Comparison of ENCODE assay signal across 22 mouse cellular contexts in the genomic region with DNA sequence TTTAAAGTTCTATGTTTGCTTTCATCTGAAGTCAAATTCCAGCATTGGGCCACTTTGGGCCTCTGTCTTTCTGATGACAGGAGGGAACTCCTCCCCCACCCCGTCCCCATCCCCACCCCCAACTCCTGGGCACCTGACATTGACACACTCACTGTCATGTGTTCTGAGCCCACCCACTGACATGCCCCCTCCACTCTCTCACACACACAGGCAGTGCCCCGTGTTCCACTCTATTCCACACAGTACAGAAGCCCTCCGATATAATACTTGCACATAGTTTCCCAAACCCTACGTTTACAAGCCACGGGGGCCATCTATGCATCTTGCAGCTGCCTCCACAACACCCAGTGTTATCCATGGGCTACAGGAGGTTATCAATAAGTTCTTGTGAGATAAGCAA. TPM values are rescaled to one million over a fixed set of nuclear protein-coding genes. Genes with fewer than 3 reads are reported as not detected.
A peak's percentile ranks its signal among the peaks of the same experiment; 100 is the strongest.
DNase-seq lines count a peak whose midpoint lies in the region; ATAC-seq and TF ChIP-seq lines count a peak whose summit lies in the region.
"Had no signal": no experiment of that assay in that cellular context is flagged by ENCODE, and none has a peak within 500 bp of the region (broad histone marks: within the 10 kb centered on the region; RNA-seq: fewer than 3 reads in every experiment).

No protein-coding gene starts in this region.

- H3K27me3 ChIP-seq in hindbrain, embryonic 12.5 days = no peaks in the 10 kb centered on the region
- no peaks in the 10 kb centered on the region for H3K27me3 ChIP-seq in hindbrain, postnatal 0 days (ENCODE audit: insufficient read depth, low read length)
- H3K27me3 ChIP-seq in midbrain, embryonic 13.5 days = no peaks in the 10 kb centered on the region
- H3K27me3 ChIP-seq in midbrain, postnatal 0 days (ENCODE audit: insufficient read depth, low read length) = no peaks in the 10 kb centered on the region
- no peaks in the 10 kb centered on the region for H3K27me3 ChIP-seq in forebrain, embryonic 15.5 days
- H3K27me3 ChIP-seq: embryonic facial prominence, embryonic 12.5 days; Patski had no signal

- no peaks in the 10 kb centered on the region for H3K9me3 ChIP-seq in hindbrain, embryonic 12.5 days (replicated peaks)
- H3K9me3 ChIP-seq in hindbrain, postnatal 0 days (ENCODE audit: low read length) = no peaks in the 10 kb centered on the region
- no peaks in the 10 kb centered on the region for H3K9me3 ChIP-seq in midbrain, embryonic 13.5 days
- H3K9me3 ChIP-seq in midbrain, postnatal 0 days (ENCODE audit: low read length) = no peaks in the 10 kb centered on the region
- H3K9me3 ChIP-seq in forebrain, embryonic 15.5 days = no peaks in the 10 kb centered on the region
- H3K9me3 ChIP-seq: embryonic facial prominence, embryonic 12.5 days; limb, embryonic 10.5 days had no signal

- DNase-seq in hindbrain, postnatal 0 days (ENCODE audit: low spot score) = no peak
- DNase-seq in midbrain, postnatal 0 days (ENCODE audit: low spot score) = no peak
- DNase-seq in cerebellum, adult 8-10 months = no peak
- DNase-seq in cerebellum, postnatal 10 days = no peak
- DNase-seq: adrenal gland, postnatal 14 days; B cell, adult 2 months; cerebellum, adult 11-12 months; heart, adult 2 months; lung, adult 18-20 months; lung, postnatal 4 days; right cerebral cortex, adult 18-20 months had no signal

- 0 out of 2 replicates have a peak, but pooled peaks have one; percentile 44 for ATAC-seq in hindbrain, embryonic 12.5 days (ENCODE audit: low FRiP score)
- no peak for ATAC-seq in hindbrain, postnatal 0 days
- peak; percentile 51 for ATAC-seq in midbrain, embryonic 13.5 days
- ATAC-seq in midbrain, postnatal 0 days (ENCODE audit: low FRiP score) = no peak
- peak; percentile 33 for ATAC-seq in forebrain, embryonic 15.5 days (replicated peaks)
- ATAC-seq: activated CD4-positive, CD25-positive, alpha-beta regulatory T cell, adult 4 months; intestine, postnatal 0 days; Patski had no signal

- no peaks in the 10 kb centered on the region for H3K36me3 ChIP-seq in hindbrain, embryonic 12.5 days
- H3K36me3 ChIP-seq in hindbrain, postnatal 0 days (ENCODE audit: insufficient read depth, low read length) = no peaks in the 10 kb centered on the region
- H3K36me3 ChIP-seq in midbrain, embryonic 13.5 days = 0 out of 2 replicates have a peak, but pooled peaks cover 2% of the 10 kb centered on the region
- H3K36me3 ChIP-seq in midbrain, postnatal 0 days (ENCODE audit: insufficient read depth, low read length) = no peaks in the 10 kb centered on the region
- peaks cover 5% of the 10 kb centered on the region; the same call in 1 of the 2 replicates for H3K36me3 ChIP-seq in forebrain, embryonic 15.5 days
- H3K36me3 ChIP-seq: embryonic facial prominence, embryonic 12.5 days; hindbrain, embryonic 10.5 days had no signal

- H3K4me1 ChIP-seq in hindbrain, embryonic 12.5 days = peaks cover 25% of the 10 kb centered on the region
- H3K4me1 ChIP-seq in hindbrain, postnatal 0 days (ENCODE audit: insufficient read depth, low read length) = peaks cover 3% of the 10 kb centered on the region; the same call in 1 of the 2 replicates
- peaks cover 56% of the 10 kb centered on the region for H3K4me1 ChIP-seq in midbrain, embryonic 13.5 days (replicated peaks)
- no peaks in the 10 kb centered on the region for H3K4me1 ChIP-seq in midbrain, postnatal 0 days (ENCODE audit: insufficient read depth, low read length)
- peaks cover 48% of the 10 kb centered on the region for H3K4me1 ChIP-seq in forebrain, embryonic 15.5 days

- H3K9ac ChIP-seq in hindbrain, embryonic 12.5 days = no peak overlapping the region
- no peak overlapping the region for H3K9ac ChIP-seq in hindbrain, postnatal 0 days (replicated peaks; ENCODE audit: low read length)
- H3K9ac ChIP-seq in midbrain, embryonic 13.5 days (replicated peaks) = no peak overlapping the region
- no peak overlapping the region for H3K9ac ChIP-seq in midbrain, postnatal 0 days (replicated peaks; ENCODE audit: low read length, poor library complexity, severe bottlenecking)
- no peak overlapping the region for H3K9ac ChIP-seq in forebrain, embryonic 15.5 days (replicated peaks)
- H3K9ac ChIP-seq: embryonic facial prominence, embryonic 12.5 days had no signal

- TF ChIP-seq CTCF in hindbrain, postnatal 0 days (IDR thresholded peaks at IDR 0.05; ENCODE audit: low read depth) = no peak
- no peak for TF ChIP-seq CTCF in midbrain, postnatal 0 days (IDR thresholded peaks at IDR 0.05)

- no peak overlapping the region for H3K27ac ChIP-seq in hindbrain, embryonic 12.5 days
- no peak overlapping the region for H3K27ac ChIP-seq in hindbrain, postnatal 0 days
- no peak overlapping the region for H3K27ac ChIP-seq in midbrain, embryonic 13.5 days
- no peak overlapping the region for H3K27ac ChIP-seq in midbrain, postnatal 0 days (ENCODE audit: low read depth, low read length)
- H3K27ac ChIP-seq in forebrain, embryonic 15.5 days (replicated peaks) = no peak overlapping the region
- H3K27ac ChIP-seq: heart, adult 2 months; hindbrain, embryonic 10.5 days; kidney, postnatal 0 days; left cerebral cortex, adult 2 months; limb, embryonic 10.5 days had no signal

- no peak overlapping the region for H3K4me3 ChIP-seq in hindbrain, embryonic 12.5 days
- no peak overlapping the region for H3K4me3 ChIP-seq in hindbrain, postnatal 0 days (ENCODE audit: low read length)
- H3K4me3 ChIP-seq in midbrain, embryonic 13.5 days (replicated peaks) = no peak overlapping the region
- no peak overlapping the region for H3K4me3 ChIP-seq in midbrain, postnatal 0 days (ENCODE audit: low read depth, low read length)
- no peak overlapping the region for H3K4me3 ChIP-seq in forebrain, embryonic 15.5 days
- H3K4me3 ChIP-seq: embryonic facial prominence, embryonic 12.5 days; heart, adult 2 months; hindbrain, embryonic 10.5 days; left cerebral cortex, adult 2 months; limb, embryonic 10.5 days had no signal

- WGBS in hindbrain, embryonic 12.5 days = 80% methylated on average over 5 of the region's 5 CpGs
- WGBS in hindbrain, postnatal 0 days = 76% methylated on average over 5 of the region's 5 CpGs
- 75% methylated on average over 5 of the region's 5 CpGs for WGBS in midbrain, embryonic 13.5 days
- 83% methylated on average over 5 of the region's 5 CpGs for WGBS in midbrain, postnatal 0 days
- 60% methylated on average over 5 of the region's 5 CpGs for WGBS in forebrain, embryonic 15.5 days

- H3K4me2 ChIP-seq in hindbrain, embryonic 12.5 days (replicated peaks) = no peak overlapping the region
- H3K4me2 ChIP-seq in hindbrain, postnatal 0 days (ENCODE audit: low read depth, low read length) = no peak overlapping the region
- H3K4me2 ChIP-seq in midbrain, embryonic 13.5 days (replicated peaks) = no peak overlapping the region
- H3K4me2 ChIP-seq in midbrain, postnatal 0 days (ENCODE audit: low read depth, low read length, poor library complexity, severe bottlenecking) = no peak overlapping the region
- no peak overlapping the region for H3K4me2 ChIP-seq in forebrain, embryonic 15.5 days (replicated peaks)
- H3K4me2 ChIP-seq: embryonic facial prominence, embryonic 12.5 days had no signal

RNA-seq across cellular contexts. Expression of a gene that starts 42.1 kb away (rescaled TPM):
- 84.2 and 98.3 TPM in 2 replicates for polyA plus RNA-seq in hindbrain, embryonic 12.5 days (2016; fragmentation: Nextera tagmentation; extraction: Ambion mirVana)
- 39.1 and 50.7 TPM in 2 replicates for total RNA-seq in hindbrain, postnatal 0 days (2014; rRNA removed)
- polyA plus RNA-seq in hindbrain, postnatal 0 days (2015; fragmentation: Nextera tagmentation; extraction: Ambion mirVana) = 74.1 and 80.0 TPM in 2 replicates
- polyA plus RNA-seq in midbrain, embryonic 13.5 days (2015; fragmentation: Nextera tagmentation; extraction: Ambion mirVana) = 126 and 157 TPM in 2 replicates
- 42.6 and 43.2 TPM in 2 replicates for total RNA-seq in midbrain, postnatal 0 days (2014; rRNA removed)
- polyA plus RNA-seq in midbrain, postnatal 0 days (2015; fragmentation: Nextera tagmentation; extraction: Ambion mirVana) = 79.4 and 84.6 TPM in 2 replicates
- polyA plus RNA-seq in forebrain, embryonic 15.5 days (2015; fragmentation: Nextera tagmentation; extraction: Ambion mirVana) = 212 and 221 TPM in 2 replicates
- polyA plus RNA-seq: activated CD4-positive, CD25-positive, alpha-beta regulatory T cell, adult 4 months had no signal

Comparison
In these comparisons a context has a peak if more than half of its experiments do, and no peak if none do; other contexts are left out.
1. ATAC-seq: peak in hindbrain, embryonic 12.5 days (single experiment), midbrain, embryonic 13.5 days (single experiment) and forebrain, embryonic 15.5 days (single experiment); none in hindbrain, postnatal 0 days (single experiment) and midbrain, postnatal 0 days (single experiment).